Mouse (Mus musculus): ENCODE measurements at regions not wholly inside any gene's neighbourhood (a gene's known extent, or its start where the extent isn't known, plus 50 kb on each side); places are given as distances from the start of the nearest gene placed in this dataset.

- DNase-seq, result no peak
These were observed 88.6 kb upstream of the Mbnl3 start for GRCm38 (mm10) chrX:51294797-51295506.

GRCm38 (mm10) chrX:51292310-51292709, 86.0 kb upstream of the Mbnl3 start:
- no peak for DNase-seq

GRCm38 (mm10) chrX:51278270-51278669, 71.9 kb upstream of the Mbnl3 start:
- DNase-seq, result peak; percentile 1

GRCm38 (mm10) chrX:51264746-51265145, 58.4 kb upstream of the Mbnl3 start:
- DNase-seq, result no peak

Data from gastrocnemius, postnatal 10 days (tissue).